Mouse (Mus musculus) brain, embryonic 14.5 days (tissue): ENCODE measurements at regions not wholly inside any gene's neighbourhood (a gene's known extent, or its start where the extent isn't known, plus 50 kb on each side); places are given as distances from the start of the nearest gene placed in this dataset.

ENCODE experiments used
- CTCF ChIP-seq: fragments of 200-500 bp; IDR thresholded peaks from 2 replicates; pipeline ENCODE4 v1.5.1; 2012; ENCODE audit warnings: inconsistent platforms, mild to moderate bottlenecking, moderate library complexity, borderline replicate concordance; ENCODE audit not compliant: insufficient read depth, insufficient read length; ENCODE audit errors: extremely low read depth
- POLR2A ChIP-seq: fragments of 200-500 bp; IDR thresholded peaks from 2 replicates; pipeline ENCODE4 v1.6.1; 2012; ENCODE audit warnings: mild to moderate bottlenecking, inconsistent platforms, borderline replicate concordance; ENCODE audit not compliant: poor library complexity, insufficient read depth, insufficient read length, severe bottlenecking; ENCODE audit errors: extremely low read depth

- TF ChIP-seq POLR2A: no peak
- TF ChIP-seq CTCF: no peak
Measured at GRCm38 (mm10) chr12:118698110-118698509, 148.0 kb upstream of the Sp8 start.
